Mouse (Mus musculus): Measurements from ENCODE around the gene Vmo1. TPM values are rescaled to one million over a fixed set of nuclear protein-coding genes. Genes with fewer than 3 reads are reported as not detected.
"Not testable (repeated sequence)": the region's sequence is repeated elsewhere in the genome, so short reads cannot be mapped to it uniquely, and the experiment has no call there.

Vmo1 gene
- total and polyA plus RNA-seq, 3 experiments: not detected

DNA sequence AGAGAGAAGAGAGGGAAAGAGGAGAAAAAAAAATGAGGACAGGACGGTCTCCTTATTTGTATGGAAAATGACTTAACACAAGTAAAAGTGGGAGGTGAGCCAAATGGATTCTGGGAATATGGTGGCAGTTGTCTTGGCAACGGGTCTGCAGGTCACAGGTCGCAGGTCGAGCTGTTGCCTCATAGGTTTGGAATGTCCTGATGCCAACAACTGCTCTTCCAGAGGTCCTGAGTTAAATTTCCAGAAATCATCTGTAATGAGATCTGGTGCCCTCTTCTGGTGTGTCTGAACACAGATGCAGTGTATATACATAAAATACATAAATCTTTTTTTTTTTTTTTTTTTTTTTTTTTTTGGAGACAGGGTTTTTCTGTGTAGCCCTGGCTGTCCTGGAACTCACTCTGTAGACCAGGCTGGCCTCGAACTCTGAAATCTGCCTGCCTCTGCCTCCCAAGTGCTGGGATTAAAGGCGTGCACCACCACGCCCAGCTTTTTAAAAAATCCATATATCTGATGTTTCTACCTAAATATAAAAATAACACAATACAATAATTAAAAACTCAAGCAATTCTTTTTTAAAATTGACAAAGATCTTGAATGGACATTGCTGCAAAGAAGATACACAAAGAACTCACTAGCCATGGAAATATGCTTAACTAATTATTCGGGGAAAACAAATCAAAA is 9.0 kb upstream of the Vmo1 start:
- DNase-seq (ENCODE audit: low read depth, low spot score); H3K27ac ChIP-seq (ENCODE audit: control insufficient read depth, low read depth, low read length); H3K27me3 ChIP-seq (ENCODE audit: control insufficient read depth in 1 of 2, insufficient read depth in 2 of 2, low read length in 2 of 2); H3K9ac ChIP-seq (ENCODE audit: control insufficient read depth, low read depth, low read length, poor library complexity, severe bottlenecking); H3K9me3 ChIP-seq (replicated peaks; ENCODE audit: insufficient read depth, low read length); H3K36me3 ChIP-seq (ENCODE audit: control insufficient read depth in 1 of 2, insufficient read depth in 2 of 2, low read length in 2 of 2); H3K4me3 ChIP-seq (ENCODE audit: control insufficient read depth in 1 of 2, insufficient read depth in 1 of 2, low read depth in 2 of 2, low read length in 2 of 2): not testable (repeated sequence)
- TF ChIP-seq CTCF (IDR thresholded peaks at IDR 0.05 in 2 of 3, conservative IDR thresholded peaks at IDR 0.05 in 1 of 3; ENCODE audit: control insufficient read depth in 1 of 3, insufficient read depth in 1 of 3, low read depth in 2 of 3, low read length in 3 of 3, poor library complexity in 1 of 3, severe bottlenecking in 1 of 3) (peak in 2 of 3 experiments; percentile 6 to 14; a peak in 2 of 6 replicates), ZNF384 (IDR thresholded peaks at IDR 0.05; ENCODE audit: low read depth, low read length) (peak; percentile 87)
- Histone ChIP-seq H3K79me2 (ENCODE audit: control insufficient read depth, insufficient read depth, low read length, poor library complexity) (peaks cover 13% of the 10 kb centered on the region), H3K4me1 (ENCODE audit: control insufficient read depth in 1 of 2, insufficient read depth in 2 of 2, low read length in 2 of 2) (peaks cover 3 to 15% of the 10 kb centered on the region in 2 experiments)

DNA sequence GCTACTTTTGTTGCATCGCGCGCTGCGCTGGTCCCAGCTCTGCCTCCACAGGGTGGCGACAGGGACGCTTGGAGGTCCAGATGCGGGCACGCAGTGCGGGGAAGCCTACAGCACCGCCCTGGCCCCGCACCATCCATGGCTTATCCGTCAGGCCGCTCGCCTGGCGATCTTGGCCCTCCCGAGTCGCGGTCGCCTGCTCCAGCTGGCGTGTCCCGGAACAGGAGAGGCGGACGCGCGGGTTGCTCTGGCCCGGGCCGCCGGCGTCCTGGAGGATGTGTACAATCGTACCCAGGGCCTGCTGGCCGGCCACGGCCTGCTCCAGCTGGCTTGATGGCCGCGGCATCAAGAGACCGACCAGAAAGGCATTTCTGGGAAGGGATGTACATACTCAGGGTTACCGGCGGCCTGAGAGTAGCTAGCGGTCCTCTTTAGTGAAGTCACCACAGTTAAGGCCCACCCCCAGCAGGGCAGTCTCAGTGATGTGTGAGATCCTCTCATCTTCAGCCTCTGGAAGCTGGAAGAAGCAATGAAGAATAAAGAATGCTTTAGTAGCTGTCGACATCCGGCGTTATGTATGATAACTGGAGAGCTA is 5.9 kb upstream of the Vmo1 start:
- TF ChIP-seq MEF2A (IDR thresholded peaks at IDR 0.05; ENCODE audit: extremely low read depth, insufficient replicate concordance, low read depth, low read length, poor library complexity, severe bottlenecking): no peak
- no peak overlapping the region for H3K9ac ChIP-seq (ENCODE audit: control insufficient read depth, low read depth, low read length, poor library complexity, severe bottlenecking)
- H3K27me3 ChIP-seq (ENCODE audit: control insufficient read depth in 1 of 2, insufficient read depth in 2 of 2, low read length in 2 of 2): no peaks in the 10 kb centered on the region
- peaks cover 8 to 13% of the 10 kb centered on the region in 2 experiments for H3K4me1 ChIP-seq (ENCODE audit: control insufficient read depth in 1 of 2, insufficient read depth in 2 of 2, low read length in 2 of 2)
- no peak for DNase-seq (ENCODE audit: low read depth, low spot score)
- H3K4me3 ChIP-seq (ENCODE audit: control insufficient read depth in 1 of 2, insufficient read depth in 1 of 2, low read depth in 2 of 2, low read length in 2 of 2): no peak overlapping the region
- H3K27ac ChIP-seq (ENCODE audit: control insufficient read depth, low read depth, low read length): no peak overlapping the region
- no peaks in the 10 kb centered on the region for H3K9me3 ChIP-seq (replicated peaks; ENCODE audit: insufficient read depth, low read length)
- peaks cover under 1% of the 10 kb centered on the region; the same call in 1 of the 2 replicates for H3K79me2 ChIP-seq (ENCODE audit: control insufficient read depth, insufficient read depth, low read length, poor library complexity)
- H3K36me3 ChIP-seq (ENCODE audit: control insufficient read depth in 1 of 2, insufficient read depth in 2 of 2, low read length in 2 of 2): peaks cover 0 to 17% of the 10 kb centered on the region in 2 experiments; a peak in 2 of 4 replicates

DNA sequence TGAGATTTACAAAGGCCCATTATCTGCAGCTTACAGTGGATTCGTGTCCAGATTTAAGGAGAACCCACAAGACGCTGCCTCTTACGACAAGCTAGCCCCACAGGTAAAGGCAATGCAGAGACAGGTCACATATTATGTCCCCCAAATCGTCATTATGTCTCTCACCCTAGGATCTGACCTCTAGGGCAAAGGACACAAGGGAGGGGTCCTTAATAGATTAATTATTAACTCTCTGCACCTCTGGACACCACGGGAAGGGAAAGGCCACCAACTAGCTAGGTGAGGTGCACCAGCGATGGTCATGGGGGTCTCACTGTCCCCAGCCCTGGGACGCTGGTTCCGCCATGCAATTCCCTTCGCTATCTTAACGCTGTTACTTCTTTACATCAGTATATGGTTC is 4.5 kb upstream of the Vmo1 start, which contains the start of gene Gltpd2:
TSS of gene Gltpd2 (plus strand) at position 274 of the 400 bp plus-strand sequence.
- TF ChIP-seq GATA1 (IDR thresholded peaks at IDR 0.05; ENCODE audit: low read depth, low read length) (no peak), RCOR1 (IDR thresholded peaks at IDR 0.05; ENCODE audit: low read depth, low read length) (0 out of 2 replicates have a peak, but pooled peaks have one; percentile 33)
- Histone ChIP-seq H3K27ac (ENCODE audit: control insufficient read depth, low read depth, low read length) (no peak within 1 kb of the TSS), H3K27me3 (ENCODE audit: control insufficient read depth in 1 of 2, insufficient read depth in 2 of 2, low read length in 2 of 2) (no peaks in the 10 kb centered on the region), H3K4me1 (ENCODE audit: control insufficient read depth in 1 of 2, insufficient read depth in 2 of 2, low read length in 2 of 2) (peaks cover 8 to 11% of the 10 kb centered on the region in 2 experiments), H3K79me2 (ENCODE audit: control insufficient read depth, insufficient read depth, low read length, poor library complexity) (no peaks in the 10 kb centered on the region), H3K9me3 (replicated peaks; ENCODE audit: insufficient read depth, low read length) (no peaks in the 10 kb centered on the region), H3K4me3 (ENCODE audit: control insufficient read depth in 1 of 2, insufficient read depth in 1 of 2, low read depth in 2 of 2, low read length in 2 of 2) (no peak within 1 kb of the TSS), H3K9ac (ENCODE audit: control insufficient read depth, low read depth, low read length, poor library complexity, severe bottlenecking) (no peak within 1 kb of the TSS), H3K36me3 (ENCODE audit: control insufficient read depth in 1 of 2, insufficient read depth in 2 of 2, low read length in 2 of 2) (peaks cover 0 to 15% of the 10 kb centered on the region in 2 experiments; a peak in 2 of 4 replicates)
- DNase-seq (ENCODE audit: low read depth, low spot score): no peak

DNA sequence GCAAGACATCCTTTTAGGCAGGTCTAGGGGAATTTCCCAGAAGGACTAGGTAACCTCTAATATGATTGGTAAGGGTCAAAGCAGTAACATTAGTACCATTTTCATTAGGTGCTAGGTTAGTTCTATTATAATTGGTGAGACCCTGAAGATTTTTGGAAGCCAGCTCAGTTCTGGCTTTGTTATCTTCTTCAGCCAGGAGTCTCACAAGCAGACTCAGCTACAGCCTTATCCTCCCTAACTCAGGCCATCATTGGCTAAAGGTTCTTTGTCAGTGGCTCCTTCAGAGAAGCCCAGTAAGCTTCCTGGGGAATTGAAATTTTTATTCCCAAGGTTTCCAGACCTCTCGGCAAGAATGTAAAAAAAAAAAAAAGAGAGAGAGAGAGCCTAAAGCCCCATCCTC is 4.0 kb upstream of the Vmo1 start:
- Histone ChIP-seq H3K27ac (ENCODE audit: control insufficient read depth, low read depth, low read length) (no peak overlapping the region), H3K4me1 (ENCODE audit: control insufficient read depth in 1 of 2, insufficient read depth in 2 of 2, low read length in 2 of 2) (peaks cover 8 to 14% of the 10 kb centered on the region in 2 experiments), H3K9me3 (replicated peaks; ENCODE audit: insufficient read depth, low read length) (no peaks in the 10 kb centered on the region), H3K9ac (ENCODE audit: control insufficient read depth, low read depth, low read length, poor library complexity, severe bottlenecking) (no peak overlapping the region), H3K27me3 (ENCODE audit: control insufficient read depth in 1 of 2, insufficient read depth in 2 of 2, low read length in 2 of 2) (no peaks in the 10 kb centered on the region), H3K36me3 (ENCODE audit: control insufficient read depth in 1 of 2, insufficient read depth in 2 of 2, low read length in 2 of 2) (peaks cover 0 to 17% of the 10 kb centered on the region in 2 experiments; a peak in 2 of 4 replicates), H3K4me3 (ENCODE audit: control insufficient read depth in 1 of 2, insufficient read depth in 1 of 2, low read depth in 2 of 2, low read length in 2 of 2) (no peak overlapping the region), H3K79me2 (ENCODE audit: control insufficient read depth, insufficient read depth, low read length, poor library complexity) (no peaks in the 10 kb centered on the region)
- peak; percentile 59 for DNase-seq (ENCODE audit: low read depth, low spot score)
- TF ChIP-seq POLR2AphosphoS5 (IDR thresholded peaks at IDR 0.05; ENCODE audit: borderline replicate concordance, low read depth, low read length) (no peak), RCOR1 (IDR thresholded peaks at IDR 0.05; ENCODE audit: low read depth, low read length) (no peak), EP300 (IDR thresholded peaks at IDR 0.05; ENCODE audit: low read depth in 1 of 2, low read length in 2 of 2) (peak; percentile 43 to 50; a peak in 3 of 4 replicates), RAD21 (IDR thresholded peaks at IDR 0.05; ENCODE audit: low read depth, low read length) (no peak), MAX (IDR thresholded peaks at IDR 0.05; ENCODE audit: low read length) (no peak), POLR2AphosphoS2 (IDR thresholded peaks at IDR 0.05; ENCODE audit: low read length) (no peak), GATA1 (IDR thresholded peaks at IDR 0.05; ENCODE audit: low read depth, low read length) (peak; percentile 68), KAT2A (conservative IDR thresholded peaks at IDR 0.05; ENCODE audit: low read depth, low read length) (no peak), USF1 (IDR thresholded peaks at IDR 0.05; ENCODE audit: low read depth, low read length) (no peak), POLR2A (IDR thresholded peaks at IDR 0.05; ENCODE audit: control insufficient read depth in 1 of 2, insufficient read depth in 1 of 2, low read depth in 1 of 2, low read length in 2 of 2, poor library complexity in 1 of 2) (no peak), TCF12 (IDR thresholded peaks at IDR 0.05; ENCODE audit: low read depth, low read length) (peak; percentile 30; the same call in 1 of the 2 replicates), CHD1 (IDR thresholded peaks at IDR 0.05; ENCODE audit: low read depth, low read length) (no peak), MYB (IDR thresholded peaks at IDR 0.05; ENCODE audit: low read depth, low read length) (no peak), MXI1 (IDR thresholded peaks at IDR 0.05; ENCODE audit: low read depth, low read length) (no peak), MEF2A (IDR thresholded peaks at IDR 0.05; ENCODE audit: extremely low read depth, insufficient replicate concordance, low read depth, low read length, poor library complexity, severe bottlenecking) (no peak), NELFE (IDR thresholded peaks at IDR 0.05; ENCODE audit: low read depth, low read length) (no peak)

All from MEL (cell line).